Mouse (Mus musculus) kidney, embryonic 16.5 days (tissue): ENCODE measurements at regions not wholly inside any gene's neighbourhood (a gene's known extent, or its start where the extent isn't known, plus 50 kb on each side); places are given as distances from the start of the nearest gene placed in this dataset.

Source experiments
- ATAC-seq: fragments of 200-750 bp; cut with Nextera tagmentation; 2 replicates; pipeline ENCODE4 v1.8.0; 2017; ENCODE audit warnings: moderate TSS enrichment; ENCODE audit not compliant: low FRiP score, low TSS enrichment
- H3K27ac ChIP-seq: fragments of 300-500 bp; sonication (generic); 2 replicates; pipeline ENCODE4 v1.5.1; 2014; ENCODE audit warnings: low read length
- H3K27me3 ChIP-seq: fragments of 300-500 bp; sonication (generic); 2 replicates; pipeline ENCODE4 v1.6.1; 2014; ENCODE audit warnings: low read length, control low read depth, mixed read lengths; ENCODE audit not compliant: insufficient read depth
- H3K36me3 ChIP-seq: fragments of 300-500 bp; sonication (generic); 2 replicates; pipeline ENCODE4 v1.6.1; 2014; ENCODE audit warnings: low read length, control low read depth, mixed read lengths; ENCODE audit not compliant: insufficient read depth
- H3K4me1 ChIP-seq: fragments of 300-500 bp; sonication (generic); 2 replicates; pipeline ENCODE4 v1.6.1; 2014; ENCODE audit warnings: low read length, control low read depth, mixed read lengths; ENCODE audit not compliant: insufficient read depth
- H3K4me2 ChIP-seq: fragments of 300-500 bp; sonication (generic); replicated peaks from 2 replicates; pipeline ENCODE4 v1.6.1; 2014; ENCODE audit warnings: low read depth, low read length
- H3K4me3 ChIP-seq: fragments of 300-500 bp; sonication (generic); 2 replicates; pipeline ENCODE4 v1.5.1; 2014; ENCODE audit warnings: mild to moderate bottlenecking, low read length
- H3K9ac ChIP-seq: fragments of 300-500 bp; sonication (generic); replicated peaks from 2 replicates; pipeline ENCODE4 v1.6.1; 2014; ENCODE audit warnings: low read length
- H3K9me3 ChIP-seq: fragments of 300-500 bp; sonication (generic); 2 replicates; pipeline ENCODE4 v1.6.1; 2016; ENCODE audit warnings: low read length, control low read depth
- WGBS: fragments of 180-500 bp; shearing (Covaris S2); extraction: QIAGEN DNeasy Blood & Tissue Kit; methylation state at CpG from one replicate; pipeline ENCODE4 v1.1.7; 2014; 5-methylcytosine and 5-hydroxymethylcytosine counted together

DNA sequence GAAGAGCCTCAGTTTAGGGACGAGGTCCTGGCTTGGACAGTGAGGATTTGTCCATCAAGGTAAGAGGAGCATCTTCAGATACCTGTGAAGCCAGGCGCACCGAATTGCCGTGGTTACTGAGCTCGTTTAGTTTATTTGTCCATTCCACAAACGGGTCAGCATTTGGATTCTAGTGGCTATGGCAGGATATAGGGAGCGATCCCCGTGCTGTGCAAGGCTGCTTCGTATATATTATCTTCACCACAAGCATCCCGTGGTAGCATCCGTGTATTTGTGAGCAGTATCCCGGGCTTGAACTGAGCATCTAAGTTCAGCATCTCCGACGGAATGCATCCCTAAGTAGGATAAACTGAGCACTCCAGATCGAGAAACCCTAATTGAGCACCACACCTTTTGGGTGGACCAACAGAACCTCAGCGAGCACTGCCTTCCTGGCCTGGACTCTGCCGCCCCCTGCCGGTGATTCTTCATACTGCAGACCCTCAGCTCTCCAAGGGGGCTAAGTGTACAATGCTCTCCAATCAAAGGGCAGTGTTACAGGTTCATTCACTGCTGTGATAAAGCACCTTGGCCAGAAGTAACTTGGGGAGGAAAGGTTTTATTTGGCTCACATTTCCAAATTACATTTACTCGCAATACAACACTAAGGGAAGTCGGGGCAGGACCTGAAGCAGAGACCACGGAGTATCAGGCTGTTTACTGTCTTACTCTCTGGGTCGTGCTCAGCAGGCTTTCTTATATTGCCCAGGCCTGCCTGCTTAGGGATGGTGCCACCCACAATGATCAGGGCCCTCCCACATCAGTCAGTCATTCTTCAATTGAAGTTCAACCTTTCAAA is 68.6 kb downstream of the Gm11983 start:
- H3K36me3 ChIP-seq, result no peaks in the 10 kb centered on the region
- H3K9ac ChIP-seq, result no peak overlapping the region
- no peak overlapping the region for H3K4me3 ChIP-seq
- H3K4me1 ChIP-seq, result no peaks in the 10 kb centered on the region
- H3K4me2 ChIP-seq, result no peak overlapping the region
- ATAC-seq, result peak; percentile 64; the same call in 1 of the 2 replicates
- no peaks in the 10 kb centered on the region for H3K27me3 ChIP-seq
- no peaks in the 10 kb centered on the region for H3K9me3 ChIP-seq
- 45% methylated on average over 22 of the region's 22 CpGs for WGBS
- no peak overlapping the region for H3K27ac ChIP-seq

GRCm38 (mm10) chr11:6766725-6767124 is 70.7 kb downstream of the Gm11983 start:
- no peak overlapping the region for H3K9ac ChIP-seq
- no peak overlapping the region for H3K4me3 ChIP-seq
- no peak overlapping the region for H3K4me2 ChIP-seq
- no peaks in the 10 kb centered on the region for H3K36me3 ChIP-seq
- H3K27ac ChIP-seq, result no peak overlapping the region
- no peaks in the 10 kb centered on the region for H3K27me3 ChIP-seq
- no peak for ATAC-seq
- WGBS, result 41% methylated on average over 7 of the region's 7 CpGs
- no peaks in the 10 kb centered on the region for H3K4me1 ChIP-seq
- no peaks in the 10 kb centered on the region for H3K9me3 ChIP-seq

- Histone ChIP-seq H3K9me3 (no peaks in the 10 kb centered on the region), H3K9ac (no peak overlapping the region), H3K4me3 (no peak overlapping the region), H3K4me1 (no peaks in the 10 kb centered on the region), H3K36me3 (no peaks in the 10 kb centered on the region), H3K27ac (no peak overlapping the region), H3K27me3 (no peaks in the 10 kb centered on the region), H3K4me2 (no peak overlapping the region)
- ATAC-seq, result no peak
- 93% methylated on average over 5 of the region's 5 CpGs for WGBS
Observed at GRCm38 (mm10) chr11:6765333-6765957, 72.0 kb downstream of the Gm11983 start.

DNA sequence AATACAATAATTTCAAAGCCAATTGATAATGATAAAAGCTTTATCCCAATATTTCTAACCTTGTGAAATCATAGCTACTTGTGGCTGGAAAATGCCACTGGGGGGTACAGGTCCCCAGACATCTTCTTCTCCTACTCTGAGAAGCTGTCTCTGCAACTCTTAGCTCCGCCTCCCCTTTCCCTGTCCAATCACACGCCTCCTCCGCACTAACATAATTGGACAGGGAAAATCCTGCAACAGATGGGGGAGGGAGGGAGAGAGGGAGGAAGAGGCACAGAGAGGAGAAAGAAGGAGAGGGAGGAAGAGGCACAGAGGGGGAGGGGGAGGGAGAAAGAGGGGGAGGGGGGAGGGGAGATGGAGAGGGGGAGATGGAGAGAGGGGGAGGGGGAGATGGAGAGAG is 73.3 kb downstream of the Gm11983 start:
- no peak overlapping the region for H3K4me3 ChIP-seq
- no peak overlapping the region for H3K4me2 ChIP-seq
- WGBS, result 98% methylated on average over 3 of the region's 3 CpGs
- no peaks in the 10 kb centered on the region for H3K27me3 ChIP-seq
- no peaks in the 10 kb centered on the region for H3K9me3 ChIP-seq
- H3K27ac ChIP-seq, result no peak overlapping the region
- H3K4me1 ChIP-seq, result no peaks in the 10 kb centered on the region
- H3K36me3 ChIP-seq, result no peaks in the 10 kb centered on the region
- H3K9ac ChIP-seq, result no peak overlapping the region
- ATAC-seq, result no peak

DNA sequence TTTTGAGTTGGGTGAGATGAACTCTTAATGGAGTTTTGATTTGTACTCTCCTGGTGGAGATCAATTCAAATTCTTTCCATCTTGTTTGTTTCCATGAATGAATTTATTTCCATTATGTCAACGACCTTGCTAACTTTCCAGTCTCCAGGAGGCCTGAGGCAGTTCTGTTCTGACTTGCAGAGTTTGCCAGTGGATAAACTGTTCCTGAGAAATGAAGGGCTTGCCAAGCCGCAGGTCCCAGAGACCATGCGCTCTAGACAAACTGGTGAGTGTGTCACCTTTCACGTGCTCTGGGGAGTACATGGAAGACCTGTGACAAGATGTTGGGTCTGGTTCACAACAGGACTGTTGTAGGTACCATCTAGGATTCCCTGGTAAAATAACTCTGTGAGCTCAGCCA is 74.5 kb downstream of the Gm11983 start:
- ATAC-seq, result no peak
- H3K4me1 ChIP-seq, result no peaks in the 10 kb centered on the region
- no peak overlapping the region for H3K4me3 ChIP-seq
- no peak overlapping the region for H3K27ac ChIP-seq
- H3K27me3 ChIP-seq, result no peaks in the 10 kb centered on the region
- no peaks in the 10 kb centered on the region for H3K36me3 ChIP-seq
- WGBS, result 69% methylated on average over 4 of the region's 4 CpGs
- no peaks in the 10 kb centered on the region for H3K9me3 ChIP-seq
- no peak overlapping the region for H3K4me2 ChIP-seq
- no peak overlapping the region for H3K9ac ChIP-seq

- Histone ChIP-seq H3K4me2 (no peak overlapping the region), H3K4me1 (no peaks in the 10 kb centered on the region), H3K9me3 (no peaks in the 10 kb centered on the region), H3K27me3 (no peaks in the 10 kb centered on the region), H3K27ac (peak overlapping the region; percentile 48; the same call in 1 of the 2 replicates), H3K36me3 (no peaks in the 10 kb centered on the region), H3K9ac (no peak overlapping the region), H3K4me3 (no peak overlapping the region)
- no peak for ATAC-seq
- 64% methylated on average over 11 of the region's 11 CpGs for WGBS
Observed at GRCm38 (mm10) chr11:6761876-6762628, 75.4 kb downstream of the Gm11983 start.

DNA sequence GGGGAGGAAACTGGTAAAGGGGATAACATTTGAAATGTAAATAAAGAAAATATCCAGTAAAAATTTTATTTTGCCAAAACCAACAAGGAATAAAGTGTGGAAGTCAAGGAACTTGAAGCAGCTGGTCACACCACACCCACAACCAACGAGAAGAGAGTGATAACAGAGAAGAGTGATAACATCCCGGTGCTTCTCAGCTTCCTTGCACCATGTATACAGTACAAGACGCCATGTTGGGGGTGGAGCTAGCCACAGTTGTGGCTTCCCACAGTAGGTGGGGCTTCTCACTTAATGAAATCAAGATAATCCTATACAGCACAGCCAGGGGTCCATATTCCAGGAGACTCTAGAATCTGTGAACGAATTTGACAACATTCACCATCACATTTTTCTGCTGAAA is 77.9 kb downstream of the Gm11983 start:
- Histone ChIP-seq H3K27ac (no peak overlapping the region), H3K9ac (no peak overlapping the region), H3K36me3 (no peaks in the 10 kb centered on the region), H3K4me3 (no peak overlapping the region), H3K4me1 (no peaks in the 10 kb centered on the region), H3K4me2 (no peak overlapping the region), H3K9me3 (no peaks in the 10 kb centered on the region), H3K27me3 (no peaks in the 10 kb centered on the region)
- WGBS, result 84% methylated on average over 4 of the region's 4 CpGs
- ATAC-seq, result no peak

- 90% methylated on average over 5 of the region's 5 CpGs for WGBS
Observed at GRCm38 (mm10) chr11:6739439-6739838, 81.1 kb downstream of the Ramp3 start.

DNA sequence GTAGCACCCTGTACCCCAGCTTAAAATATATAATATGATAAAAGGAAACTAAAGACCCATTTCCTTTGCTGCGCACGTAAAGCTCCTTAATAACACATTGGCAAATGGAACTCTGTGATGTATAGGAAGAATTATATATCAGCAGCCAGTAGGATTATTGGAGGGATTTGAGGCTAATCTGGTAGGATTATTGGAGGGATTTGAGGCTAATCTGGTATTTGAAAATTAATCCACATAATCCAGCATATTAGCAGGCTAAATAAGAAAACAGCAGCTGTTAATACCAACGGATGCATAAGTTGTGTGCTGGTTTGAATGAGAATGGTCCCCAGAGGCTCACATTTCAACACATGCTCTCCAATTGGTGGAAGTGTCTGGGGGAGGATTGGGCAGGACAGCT is 80.3 kb downstream of the Ramp3 start:
- Histone ChIP-seq H3K4me2 (no peak overlapping the region), H3K27ac (no peak overlapping the region), H3K4me3 (no peak overlapping the region), H3K27me3 (no peaks in the 10 kb centered on the region), H3K9me3 (0 out of 2 replicates have a peak, but pooled peaks cover 7% of the 10 kb centered on the region), H3K9ac (no peak overlapping the region), H3K4me1 (no peaks in the 10 kb centered on the region), H3K36me3 (no peaks in the 10 kb centered on the region)
- ATAC-seq, result no peak
- 83% methylated on average over 3 of the region's 3 CpGs for WGBS

More at GRCm38 (mm10) chr11:6739439-6739838, 81.1 kb downstream of the Ramp3 start:
- no peaks in the 10 kb centered on the region for H3K4me1 ChIP-seq
- ATAC-seq, result no peak
- H3K4me2 ChIP-seq, result no peak overlapping the region
- no peaks in the 10 kb centered on the region for H3K27me3 ChIP-seq
- H3K27ac ChIP-seq, result no peak overlapping the region
- no peak overlapping the region for H3K9ac ChIP-seq
- H3K4me3 ChIP-seq, result no peak overlapping the region
- H3K36me3 ChIP-seq, result no peaks in the 10 kb centered on the region
- H3K9me3 ChIP-seq, result 0 out of 2 replicates have a peak, but pooled peaks cover 7% of the 10 kb centered on the region
